1 mouse cellular context compared by ENCODE assay signal in the genomic region with DNA sequence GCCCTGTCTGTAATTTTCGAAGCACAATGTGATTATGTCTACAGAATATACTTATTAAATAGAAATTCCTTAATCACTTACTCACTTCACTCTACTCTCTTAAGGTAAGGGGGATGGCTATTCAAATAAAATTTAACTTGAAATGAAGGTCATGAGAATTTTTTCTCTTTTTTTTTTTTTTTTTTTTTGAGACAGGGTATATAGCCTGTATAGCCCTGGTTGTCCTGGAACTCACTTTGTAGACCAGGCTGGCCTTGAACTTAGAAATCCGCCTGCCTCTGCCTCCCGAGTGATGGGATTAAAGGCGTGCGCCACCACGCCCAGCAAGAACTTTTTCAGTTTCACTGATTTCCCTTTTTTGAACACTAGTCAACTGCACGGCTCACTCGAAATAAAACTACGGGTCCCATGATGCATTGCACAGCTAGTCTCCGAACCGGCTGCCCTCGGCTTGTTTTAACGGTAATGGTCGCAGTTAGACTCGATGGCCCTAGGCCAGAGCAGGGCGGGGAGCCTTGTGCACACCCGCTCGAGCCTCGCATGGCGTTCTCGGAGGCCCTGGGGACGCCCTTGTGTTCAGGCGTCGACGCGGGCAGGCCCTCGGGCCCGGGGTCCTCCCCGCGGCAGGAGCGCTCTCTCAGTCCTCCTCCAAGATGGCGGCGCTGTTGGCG.
TF ChIP-seq lines count a peak whose summit lies in the region.

Nup205 (plus strand) TSS at position 443 of the 671 bp plus-strand sequence.

TF ChIP-seq in CH12.LX, 34 proteins besides CTCF, POLR2A, EP300 and RAD21 (continued from another document):
- TF ChIP-seq BHLHE40 (IDR thresholded peaks at IDR 0.05; ENCODE audit: low read depth, low read length) (no peak; the same call in 1 of the 2 replicates), MXI1 (IDR thresholded peaks at IDR 0.05; ENCODE audit: low read depth, low read length) (no peak; the same call in 1 of the 2 replicates)
